Mouse (Mus musculus): ENCODE measurements at regions not wholly inside any gene's neighbourhood (a gene's known extent, or its start where the extent isn't known, plus 50 kb on each side); places are given as distances from the start of the nearest gene placed in this dataset.

- no peak for TF ChIP-seq CTCF (IDR thresholded peaks at IDR 0.05; ENCODE audit: control insufficient read depth, insufficient read depth, insufficient replicate concordance, low read depth, low read length)
- TF ChIP-seq POLR2A (IDR thresholded peaks at IDR 0.05; ENCODE audit: control insufficient read depth, low read depth, low read length) = no peak
Measured at GRCm38 (mm10) chr12:12766510-12767304, 175.0 kb downstream of the Mycn start.
